Mouse (Mus musculus): ENCODE measurements around the gene Cyp2b9. TPM values are rescaled to one million over a fixed set of nuclear protein-coding genes. Genes with fewer than 3 reads are reported as not detected.
"Not testable (repeated sequence)": the region's sequence is repeated elsewhere in the genome, so short reads cannot be mapped to it uniquely, and the experiment has no call there.

The Cyp2b9 gene
- polyA plus RNA-seq (2012; rRNA removed), result not detected in 2 replicates

GRCm38 (mm10) chr7:26173111-26173510, at the start of gene Cyp2b9:
Cyp2b9 (plus strand) TSS chr7:26173411.
- H3K27ac ChIP-seq (ENCODE audit: insufficient read depth, low read length); H3K4me1 ChIP-seq (ENCODE audit: control insufficient read depth, insufficient read depth, low read length); H3K4me3 ChIP-seq (ENCODE audit: insufficient read depth, low read length): not testable (repeated sequence)

GRCm38 (mm10) chr7:26139623-26140022, 33.6 kb upstream of the Cyp2b9 start:
- H3K27ac ChIP-seq (ENCODE audit: insufficient read depth, low read length); H3K4me1 ChIP-seq (ENCODE audit: control insufficient read depth, insufficient read depth, low read length); H3K4me3 ChIP-seq (ENCODE audit: insufficient read depth, low read length): not testable (repeated sequence)

GRCm38 (mm10) chr7:26143657-26144056, 29.6 kb upstream of the Cyp2b9 start:
- H3K4me3 ChIP-seq (ENCODE audit: insufficient read depth, low read length); H3K27ac ChIP-seq (ENCODE audit: insufficient read depth, low read length); H3K4me1 ChIP-seq (ENCODE audit: control insufficient read depth, insufficient read depth, low read length): not testable (repeated sequence)

GRCm38 (mm10) chr7:26168765-26169536, 4.3 kb upstream of the Cyp2b9 start:
- H3K4me3 ChIP-seq (ENCODE audit: insufficient read depth, low read length); H3K4me1 ChIP-seq (ENCODE audit: control insufficient read depth, insufficient read depth, low read length); H3K27ac ChIP-seq (ENCODE audit: insufficient read depth, low read length): not testable (repeated sequence)

GRCm38 (mm10) chr7:26201083-26201482, 27.9 kb downstream of the Cyp2b9 start:
- no peak overlapping the region for H3K27ac ChIP-seq (ENCODE audit: insufficient read depth, low read length)
- no peaks in the 10 kb centered on the region for H3K4me1 ChIP-seq (ENCODE audit: control insufficient read depth, insufficient read depth, low read length)
- H3K4me3 ChIP-seq (ENCODE audit: insufficient read depth, low read length), result no peak overlapping the region
- TF ChIP-seq POLR2A (IDR thresholded peaks at IDR 0.05; ENCODE audit: extremely low read depth, insufficient read depth, low read length) (no peak), CTCF (IDR thresholded peaks at IDR 0.05; ENCODE audit: extremely low read depth, insufficient read depth, low read length) (no peak)

- not testable (repeated sequence) for H3K4me1 ChIP-seq (ENCODE audit: control insufficient read depth, insufficient read depth, low read length); H3K27ac ChIP-seq (ENCODE audit: insufficient read depth, low read length)
These were observed 86.8 kb downstream of the Cyp2b9 start, which contains the start of gene Vmn1r184 for GRCm38 (mm10) chr7:26260034-26260433. Vmn1r184 (plus strand) TSS chr7:26260334.

More at GRCm38 (mm10) chr7:26260034-26260433, 86.8 kb downstream of the Cyp2b9 start, which contains the start of gene Vmn1r184:
- not testable (repeated sequence) for H3K4me3 ChIP-seq (ENCODE audit: insufficient read depth, low read length)

Other genes with a start within 250 kb of the Cyp2b9 start
- gene Cyp2b13, start 111.9 kb upstream of the Cyp2b9 start, polyA plus RNA-seq (2012; rRNA removed), result not detected in 2 replicates
- not detected in 2 replicates for gene Vmn1r184, start 86.9 kb downstream of the Cyp2b9 start, polyA plus RNA-seq (2012; rRNA removed)
- gene Cyp2a4, start 133.8 kb downstream of the Cyp2b9 start, polyA plus RNA-seq (2012; rRNA removed), result not detected in 2 replicates
- not detected in 2 replicates for gene Nlrp9c, start 230.3 kb downstream of the Cyp2b9 start, polyA plus RNA-seq (2012; rRNA removed)

Data from cortical plate, adult 2 months (tissue).